Mouse (Mus musculus) B cell, adult 67 days (primary cell): ENCODE results near the gene Uckl1. TPM values are rescaled to one million over a fixed set of nuclear protein-coding genes. Genes with fewer than 3 reads are reported as not detected.

Source experiments
- total RNA-seq, 2 experiments: library from RNA; stranded (reverse); gene quantifications; 4 replicates each; pipeline ENCODE4 v1.2.4; 2023

The Uckl1 gene
- total RNA-seq, result 100 to 1,000 TPM; 186 to 229 TPM

GRCm38 (mm10) chr2:181584411-181584942, at the start of gene Uckl1:
Uckl1 (minus strand) TSS chr2:181584892.

GRCm38 (mm10) chr2:181598454-181599351, 14.0 kb upstream of the Uckl1 start, which contains the start of gene Samd10:
Samd10 (minus strand) TSS chr2:181599212.

GRCm38 (mm10) chr2:181592231-181593041, 7.7 kb upstream of the Uckl1 start, which contains the start of gene Zfp512b:
Zfp512b (minus strand) TSS chr2:181592803.

GRCm38 (mm10) chr2:181591528-181592085, 6.9 kb upstream of the Uckl1 start, which contains the start of gene Prpf6:
Prpf6 (plus strand) TSS chr2:181591868.

GRCm38 (mm10) chr2:181520118-181520935, 64.4 kb downstream of the Uckl1 start, which contains the start of gene Dnajc5:
Dnajc5 (plus strand) TSS chr2:181520485.

Other genes starting within 250 kb of the Uckl1 start
- gene Zgpat, start 220.0 kb downstream of the Uckl1 start, total RNA-seq, result 10 to 100 TPM; 83.0 to 85.7 TPM
- 100 to 1,000 TPM in 1 of 2 experiments, 10 to 100 TPM in 1; 92.9 to 100 TPM for gene Arfrp1, start 219.5 kb downstream of the Uckl1 start, total RNA-seq
- gene Lime1, start 204.8 kb downstream of the Uckl1 start, total RNA-seq, result 10 to 100 TPM; 62.3 to 74.9 TPM
- 1 to 10 TPM in 1 of 2 experiments, under 1 TPM in 1; 0.83 to 2.2 TPM for gene Zbtb46, start 125.5 kb downstream of the Uckl1 start, total RNA-seq
- not detected for gene Abhd16b, start 91.7 kb downstream of the Uckl1 start, total RNA-seq
- gene Tpd52l2, start 87.8 kb downstream of the Uckl1 start, total RNA-seq, result 10 to 100 TPM; 83.2 to 83.7 TPM
- gene Dnajc5, start 64.4 kb downstream of the Uckl1 start, total RNA-seq, result 100 to 1,000 TPM; 134 to 138 TPM
- gene Prpf6, start 7.0 kb upstream of the Uckl1 start, total RNA-seq, result 10 to 100 TPM; 61.5 to 62.6 TPM
- gene Zfp512b, start 7.9 kb upstream of the Uckl1 start, total RNA-seq, result 10 to 100 TPM; 31.8 to 51.8 TPM
- 10 to 100 TPM; 17.4 to 21.5 TPM for gene Samd10, start 14.3 kb upstream of the Uckl1 start, total RNA-seq
- not detected for gene Gm29797, start 72.1 kb upstream of the Uckl1 start, total RNA-seq
- gene Sox18, start 86.7 kb upstream of the Uckl1 start, total RNA-seq, result under 1 TPM in 1 of 2 experiments, not detected in 1; 0.44 TPM
- 10 to 100 TPM; 23.7 to 26.9 TPM for gene Tcea2, start 95.4 kb upstream of the Uckl1 start, total RNA-seq
- gene Rgs19, start 109.1 kb upstream of the Uckl1 start, total RNA-seq, result 100 to 1,000 TPM; 203 to 209 TPM
- not detected for gene Lkaaear1, start 113.5 kb upstream of the Uckl1 start, total RNA-seq
- gene Oprl1, start 130.1 kb upstream of the Uckl1 start, total RNA-seq, result 1 to 10 TPM in 1 of 2 experiments, under 1 TPM in 1; 0.24 to 1.2 TPM
- gene Myt1, start 178.4 kb upstream of the Uckl1 start, total RNA-seq, result not detected